Mouse (Mus musculus) limb, embryonic 12.5 days (tissue): Measurements from ENCODE around the gene Mertk. TPM values are rescaled to one million over a fixed set of nuclear protein-coding genes. Genes with fewer than 3 reads are reported as not detected.

ENCODE experiments used
- ATAC-seq: fragments of 200-750 bp; cut with Nextera tagmentation; 2 replicates; pipeline ENCODE4 v1.8.0; 2017; ENCODE audit warnings: low read depth, moderate TSS enrichment; ENCODE audit not compliant: insufficient number of reproducible peaks, insufficient read depth, low FRiP score, low TSS enrichment
- H3K27ac ChIP-seq: fragments of 300-500 bp; sonication (generic); 2 replicates; pipeline ENCODE4 v1.5.1; 2016; ENCODE audit warnings: mild to moderate bottlenecking, moderate library complexity
- H3K27me3 ChIP-seq: fragments of 300-500 bp; sonication (generic); 2 replicates; pipeline ENCODE4 v1.6.1; 2016; ENCODE audit warnings: mild to moderate bottlenecking, moderate library complexity
- H3K36me3 ChIP-seq: fragments of 300-500 bp; sonication (generic); 2 replicates; pipeline ENCODE4 v1.6.1; 2016; ENCODE audit warnings: mild to moderate bottlenecking, moderate library complexity
- H3K4me1 ChIP-seq: fragments of 300-500 bp; sonication (generic); replicated peaks from 2 replicates; pipeline ENCODE4 v1.6.1; 2016
- H3K4me2 ChIP-seq: fragments of 300-500 bp; sonication (generic); 2 replicates; pipeline ENCODE4 v1.6.1; 2016; ENCODE audit warnings: mild to moderate bottlenecking, moderate library complexity
- H3K4me3 ChIP-seq: fragments of 300-500 bp; sonication (generic); replicated peaks from 2 replicates; pipeline ENCODE4 v1.5.1; 2016; ENCODE audit warnings: mild to moderate bottlenecking
- H3K9ac ChIP-seq: fragments of 300-500 bp; sonication (generic); replicated peaks from 2 replicates; pipeline ENCODE4 v1.6.1; 2016; ENCODE audit warnings: mild to moderate bottlenecking, moderate library complexity
- H3K9me3 ChIP-seq: fragments of 300-500 bp; sonication (generic); 2 replicates; pipeline ENCODE4 v1.6.1; 2016; ENCODE audit warnings: mild to moderate bottlenecking, moderate library complexity
- WGBS: fragments of 180-500 bp; shearing (Covaris S2); methylation state at CpG from one replicate; pipeline ENCODE4 v1.1.7; 2016; 5-methylcytosine and 5-hydroxymethylcytosine counted together
- polyA plus RNA-seq: library from polyadenylated mRNA; unstranded; fragments of >200 nt; fragmentation: Nextera tagmentation; extraction: Ambion mirVana; gene quantifications from 2 replicates; pipeline ENCODE4 v1.2.1, GENCODE M21; 2016

Mertk gene
- polyA plus RNA-seq, 1 experiment from 2014 or later, result 20.0 TPM

- H3K36me3 ChIP-seq, result peaks cover 16% of the 10 kb centered on the region; the same call in 1 of the 2 replicates
- no peak for ATAC-seq
- peaks cover 6% of the 10 kb centered on the region; the same call in 1 of the 2 replicates for H3K4me1 ChIP-seq
- WGBS, result 71% methylated on average over 2 of the region's 2 CpGs
- no peaks in the 10 kb centered on the region for H3K9me3 ChIP-seq
- H3K9ac ChIP-seq, result no peak overlapping the region
- no peak overlapping the region for H3K4me3 ChIP-seq
- no peak overlapping the region for H3K27ac ChIP-seq
- no peaks in the 10 kb centered on the region for H3K27me3 ChIP-seq
- no peak overlapping the region for H3K4me2 ChIP-seq
Measured at GRCm38 (mm10) chr2:128820631-128821030, 121.9 kb downstream of the Mertk start.

DNA sequence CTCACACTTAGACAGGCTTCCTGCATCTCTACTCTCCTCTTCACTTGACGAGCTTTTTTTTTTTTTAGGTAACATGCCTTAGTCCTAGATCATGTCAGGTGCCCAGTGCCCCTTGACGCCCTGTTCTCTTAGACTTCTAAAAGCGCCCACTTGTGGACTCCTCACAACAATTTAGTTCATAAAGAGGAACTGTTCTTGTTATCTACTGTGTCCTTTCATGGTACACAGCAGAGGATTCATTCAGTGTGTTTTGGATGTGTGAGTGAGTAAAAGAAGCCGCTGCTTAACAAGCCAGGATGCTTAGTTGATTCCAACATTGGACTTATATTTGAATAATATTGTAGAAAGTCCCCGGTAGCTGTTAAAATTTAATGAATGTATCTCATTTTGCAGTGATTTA lies 125.1 kb downstream of the Mertk start:
- H3K4me2 ChIP-seq, result no peak overlapping the region
- H3K36me3 ChIP-seq, result peaks cover 37% of the 10 kb centered on the region
- H3K4me1 ChIP-seq, result peaks cover 4% of the 10 kb centered on the region; the same call in 1 of the 2 replicates
- ATAC-seq, result no peak
- no peaks in the 10 kb centered on the region for H3K9me3 ChIP-seq
- H3K9ac ChIP-seq, result no peak overlapping the region
- H3K4me3 ChIP-seq, result no peak overlapping the region
- no peaks in the 10 kb centered on the region for H3K27me3 ChIP-seq
- no peak overlapping the region for H3K27ac ChIP-seq
- 93% methylated on average over 5 of the region's 5 CpGs for WGBS

DNA sequence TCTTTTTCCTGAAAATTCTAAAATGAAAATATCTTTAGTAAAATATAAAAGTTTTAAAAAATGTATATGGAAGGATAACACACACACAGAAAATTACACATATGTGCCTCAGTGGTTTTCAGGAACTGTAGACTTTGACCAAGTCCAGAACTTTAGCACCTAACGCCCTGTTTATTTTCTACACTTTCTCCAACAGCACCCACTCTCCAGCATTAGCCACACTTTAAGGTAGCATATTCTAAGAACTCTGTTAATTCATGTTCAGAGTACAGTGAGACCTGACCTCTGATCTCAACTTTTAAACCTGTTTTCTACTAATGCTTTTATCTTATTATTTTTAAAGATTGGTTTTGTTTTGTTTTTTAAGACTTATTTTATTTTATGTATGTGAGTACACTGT lies 129.0 kb downstream of the Mertk start:
- H3K4me2 ChIP-seq, result no peak overlapping the region
- H3K27ac ChIP-seq, result no peak overlapping the region
- 88% methylated on average over 1 of the region's 1 CpGs for WGBS
- H3K27me3 ChIP-seq, result no peaks in the 10 kb centered on the region
- no peak for ATAC-seq
- no peaks in the 10 kb centered on the region for H3K4me1 ChIP-seq
- H3K36me3 ChIP-seq, result peaks cover 67% of the 10 kb centered on the region
- H3K9me3 ChIP-seq, result no peaks in the 10 kb centered on the region
- H3K4me3 ChIP-seq, result no peak overlapping the region
- H3K9ac ChIP-seq, result no peak overlapping the region

- no peak overlapping the region for H3K4me2 ChIP-seq
- no peak overlapping the region for H3K4me3 ChIP-seq
- no peak overlapping the region for H3K9ac ChIP-seq
- H3K36me3 ChIP-seq, result peaks cover 87% of the 10 kb centered on the region
- H3K4me1 ChIP-seq, result no peaks in the 10 kb centered on the region
- no peaks in the 10 kb centered on the region for H3K9me3 ChIP-seq
- H3K27ac ChIP-seq, result no peak overlapping the region
- no peaks in the 10 kb centered on the region for H3K27me3 ChIP-seq
- 92% methylated on average over 3 of the region's 3 CpGs for WGBS
- no peak for ATAC-seq
Measured at GRCm38 (mm10) chr2:128832611-128833010, 133.9 kb downstream of the Mertk start.

DNA sequence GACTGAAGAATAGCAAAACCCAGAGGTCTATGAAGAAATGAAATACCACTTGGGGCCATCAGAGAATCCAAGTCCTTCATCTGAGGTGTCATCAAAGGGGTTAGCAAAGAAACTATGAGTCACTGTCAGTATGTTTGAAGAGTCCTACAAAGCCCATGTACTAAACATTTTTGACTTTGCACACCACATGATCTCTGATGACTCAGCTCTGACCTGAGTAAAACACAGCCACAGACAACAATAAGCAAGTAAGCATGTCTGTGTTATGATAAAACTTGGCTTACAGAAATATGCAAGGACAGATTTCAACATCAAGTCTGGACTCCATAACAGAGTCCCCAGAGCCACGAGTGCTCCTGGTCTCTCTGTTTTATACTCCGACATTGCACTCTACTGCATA lies 134.3 kb downstream of the Mertk start:
- Histone ChIP-seq H3K27ac (no peak overlapping the region), H3K4me1 (no peaks in the 10 kb centered on the region), H3K4me2 (no peak overlapping the region), H3K27me3 (no peaks in the 10 kb centered on the region), H3K9ac (no peak overlapping the region), H3K9me3 (no peaks in the 10 kb centered on the region), H3K36me3 (peaks cover 88% of the 10 kb centered on the region), H3K4me3 (no peak overlapping the region)
- no peak for ATAC-seq
- 86% methylated on average over 2 of the region's 2 CpGs for WGBS

DNA sequence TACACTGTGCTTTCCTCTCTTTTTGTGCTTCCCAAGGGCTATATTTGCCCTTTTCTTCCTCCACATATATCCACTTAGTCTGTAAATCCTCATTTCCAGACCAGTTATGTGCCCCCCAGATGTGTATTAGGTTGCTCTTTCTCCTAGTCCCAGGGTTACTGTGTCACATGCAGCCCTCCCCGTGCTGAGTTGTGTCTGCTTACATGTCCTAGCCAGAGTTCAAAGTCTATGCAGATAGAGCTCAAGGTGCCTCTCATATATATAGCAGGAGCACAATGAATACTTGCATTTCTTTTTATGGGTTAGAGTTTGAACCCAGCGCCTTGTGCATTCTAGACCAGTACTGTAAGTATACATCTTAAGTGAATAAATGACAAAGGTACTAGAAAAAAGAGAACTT lies 134.7 kb downstream of the Mertk start:
- no peaks in the 10 kb centered on the region for H3K4me1 ChIP-seq
- no peaks in the 10 kb centered on the region for H3K9me3 ChIP-seq
- peaks cover 86% of the 10 kb centered on the region for H3K36me3 ChIP-seq
- H3K4me3 ChIP-seq, result no peak overlapping the region
- H3K4me2 ChIP-seq, result no peak overlapping the region
- H3K27ac ChIP-seq, result no peak overlapping the region
- no peak overlapping the region for H3K9ac ChIP-seq
- no peak for ATAC-seq
- WGBS, result 94% methylated on average over 2 of the region's 2 CpGs
- H3K27me3 ChIP-seq, result no peaks in the 10 kb centered on the region

GRCm38 (mm10) chr2:128837531-128837930 lies 138.8 kb downstream of the Mertk start:
- Histone ChIP-seq H3K36me3 (peaks cover 85% of the 10 kb centered on the region), H3K4me2 (no peak overlapping the region)
- WGBS, result 92% methylated on average over 8 of the region's 8 CpGs

DNA sequence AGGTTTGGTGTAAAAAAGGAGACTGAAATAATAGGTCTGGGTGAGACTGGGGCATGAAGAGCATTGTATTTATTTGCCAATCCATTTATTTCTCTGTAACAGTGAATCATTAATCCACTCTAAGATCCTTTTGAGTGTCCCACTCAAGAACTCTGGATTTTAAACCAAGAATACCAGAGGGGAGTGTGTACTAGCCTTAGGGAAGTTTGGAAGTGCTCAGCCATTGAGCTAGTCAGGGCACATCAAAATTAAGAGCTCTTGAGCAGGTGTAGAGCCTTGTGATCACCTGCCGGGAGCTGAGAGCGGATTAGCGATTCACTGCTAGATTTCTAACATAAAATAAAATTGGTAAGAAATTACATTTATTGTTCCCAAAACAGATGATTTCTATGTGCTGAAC lies 139.9 kb downstream of the Mertk start:
- Histone ChIP-seq H3K9me3 (no peaks in the 10 kb centered on the region), H3K27me3 (no peaks in the 10 kb centered on the region), H3K36me3 (peaks cover 85% of the 10 kb centered on the region), H3K4me2 (no peak overlapping the region), H3K4me1 (no peaks in the 10 kb centered on the region), H3K9ac (no peak overlapping the region), H3K4me3 (no peak overlapping the region), H3K27ac (no peak overlapping the region)
- 91% methylated on average over 3 of the region's 3 CpGs for WGBS
- ATAC-seq, result no peak

More at GRCm38 (mm10) chr2:128837531-128837930, 138.8 kb downstream of the Mertk start:
- Histone ChIP-seq H3K27me3 (no peaks in the 10 kb centered on the region), H3K4me1 (no peaks in the 10 kb centered on the region), H3K4me3 (no peak overlapping the region), H3K9me3 (no peaks in the 10 kb centered on the region), H3K9ac (no peak overlapping the region), H3K27ac (no peak overlapping the region)
- no peak for ATAC-seq

GRCm38 (mm10) chr2:128839501-128839900 lies 140.7 kb downstream of the Mertk start:
- H3K27ac ChIP-seq, result no peak overlapping the region
- H3K4me1 ChIP-seq, result no peaks in the 10 kb centered on the region
- no peak overlapping the region for H3K9ac ChIP-seq
- H3K36me3 ChIP-seq, result peaks cover 83% of the 10 kb centered on the region
- H3K4me3 ChIP-seq, result no peak overlapping the region
- 92% methylated on average over 2 of the region's 2 CpGs for WGBS
- no peaks in the 10 kb centered on the region for H3K27me3 ChIP-seq
- ATAC-seq, result no peak
- no peaks in the 10 kb centered on the region for H3K9me3 ChIP-seq
- no peak overlapping the region for H3K4me2 ChIP-seq

- Histone ChIP-seq H3K9me3 (no peaks in the 10 kb centered on the region), H3K4me3 (no peak overlapping the region), H3K9ac (no peak overlapping the region), H3K27ac (no peak overlapping the region), H3K36me3 (peaks cover 80% of the 10 kb centered on the region), H3K4me1 (no peaks in the 10 kb centered on the region), H3K27me3 (no peaks in the 10 kb centered on the region), H3K4me2 (no peak overlapping the region)
- no peak for ATAC-seq
- 91% methylated on average over 8 of the region's 8 CpGs for WGBS
Measured at GRCm38 (mm10) chr2:128842437-128842836, 143.7 kb downstream of the Mertk start.

GRCm38 (mm10) chr2:128850036-128850435 lies 151.3 kb downstream of the Mertk start:
- H3K9ac ChIP-seq, result no peak overlapping the region
- WGBS, result 96% methylated on average over 2 of the region's 2 CpGs
- H3K9me3 ChIP-seq, result no peaks in the 10 kb centered on the region
- no peak for ATAC-seq
- no peak overlapping the region for H3K4me2 ChIP-seq
- H3K27me3 ChIP-seq, result no peaks in the 10 kb centered on the region
- peaks cover 85% of the 10 kb centered on the region for H3K36me3 ChIP-seq
- no peak overlapping the region for H3K4me3 ChIP-seq
- H3K4me1 ChIP-seq, result no peaks in the 10 kb centered on the region
- H3K27ac ChIP-seq, result no peak overlapping the region
